Mouse (Mus musculus): ENCODE measurements around the gene Susd4. TPM values are rescaled to one million over a fixed set of nuclear protein-coding genes. Genes with fewer than 3 reads are reported as not detected.

Gene Susd4
- total RNA-seq (2022): under 1 TPM; 0.19 to 0.36 (median 0.19) TPM

DNA sequence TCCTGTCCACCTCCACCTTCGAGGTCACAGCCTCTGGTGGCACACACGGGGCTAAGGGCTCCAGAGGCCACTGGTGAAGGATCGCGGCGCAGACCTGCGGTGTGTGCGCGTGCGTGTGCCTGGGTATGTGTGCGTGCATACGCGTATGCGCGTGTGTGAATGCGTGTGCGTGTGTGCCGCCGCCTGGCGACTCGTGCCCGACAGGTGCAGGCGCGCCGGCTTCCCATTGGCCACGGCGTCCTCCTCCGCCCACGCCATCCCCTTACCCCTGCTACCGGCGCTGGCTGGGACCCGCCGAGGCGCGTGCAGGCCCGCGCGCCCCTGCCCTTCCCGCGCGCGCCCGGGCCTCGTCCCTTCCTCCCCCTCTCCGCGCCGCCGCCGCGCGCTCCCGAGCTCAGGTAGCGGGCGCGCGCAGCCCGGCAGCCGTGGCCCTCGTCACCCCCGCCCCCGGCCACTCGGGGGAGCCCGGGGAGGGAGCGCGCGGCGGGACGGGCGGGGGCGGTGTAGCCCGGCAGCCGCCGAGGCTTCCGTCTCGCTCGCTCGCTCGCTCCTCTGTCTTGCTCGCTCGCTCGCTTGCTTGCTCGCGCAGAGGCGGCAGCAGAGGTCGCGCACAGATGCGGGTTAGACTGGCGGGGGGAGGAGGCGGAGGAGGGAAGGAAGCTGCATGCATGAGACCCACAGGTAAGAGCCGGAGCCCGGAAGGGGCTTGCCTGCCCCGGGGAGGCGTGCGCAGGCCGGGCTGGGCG is at the start of gene Susd4:
Susd4 (plus strand) TSS at position 145 of the 746 bp plus-strand sequence.
- no peak for DNase-seq (ENCODE audit: low spot score in 2 of 2)

DNA sequence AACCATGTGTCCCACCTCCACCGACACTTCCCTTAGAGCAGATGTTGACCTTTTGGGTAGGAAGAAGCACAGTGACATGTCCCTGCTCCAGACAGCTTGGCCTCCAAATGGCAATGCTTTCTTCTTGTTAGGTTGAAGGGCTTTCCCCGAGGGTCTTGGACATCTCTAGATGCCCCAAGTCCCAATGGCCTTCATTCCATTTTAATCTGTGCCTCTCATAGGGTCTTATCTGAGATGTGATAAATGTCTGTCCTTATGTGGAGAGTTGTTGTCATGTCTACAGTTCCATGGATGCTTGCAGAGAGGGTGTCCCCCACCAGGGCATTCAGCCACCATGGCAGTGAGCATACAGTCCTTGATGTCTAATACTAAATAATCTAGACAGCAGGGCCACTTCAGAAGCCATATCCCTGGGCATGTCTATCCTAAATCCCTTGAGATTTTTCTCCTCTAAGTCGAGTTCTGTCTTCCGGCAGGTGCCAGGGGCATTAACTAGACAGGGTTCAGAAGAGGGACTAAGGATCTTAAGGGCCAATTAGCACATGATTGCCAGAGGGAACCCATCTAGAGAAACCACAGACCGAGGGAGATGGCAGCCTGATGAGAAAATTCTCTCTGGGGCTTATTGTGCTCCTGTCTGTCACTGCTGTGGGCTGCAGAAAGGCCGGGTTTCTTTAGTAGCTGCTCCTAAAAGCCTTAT is 49.3 kb upstream of the Susd4 start:
- DNase-seq (ENCODE audit: low spot score in 2 of 2): no peak

GRCm38 (mm10) chr1:182727541-182727940 is 36.1 kb upstream of the Susd4 start:
- DNase-seq (ENCODE audit: low spot score in 2 of 2): no peak

- no peak for DNase-seq (ENCODE audit: low spot score in 2 of 2)
Observed at GRCm38 (mm10) chr1:182729002-182729401, 34.7 kb upstream of the Susd4 start.

- no peak for DNase-seq (ENCODE audit: low spot score in 2 of 2)
Observed at GRCm38 (mm10) chr1:182732695-182733094, 31.0 kb upstream of the Susd4 start.

- DNase-seq (ENCODE audit: low spot score in 2 of 2): no peak
Observed at GRCm38 (mm10) chr1:182735891-182736290, 27.8 kb upstream of the Susd4 start.

DNA sequence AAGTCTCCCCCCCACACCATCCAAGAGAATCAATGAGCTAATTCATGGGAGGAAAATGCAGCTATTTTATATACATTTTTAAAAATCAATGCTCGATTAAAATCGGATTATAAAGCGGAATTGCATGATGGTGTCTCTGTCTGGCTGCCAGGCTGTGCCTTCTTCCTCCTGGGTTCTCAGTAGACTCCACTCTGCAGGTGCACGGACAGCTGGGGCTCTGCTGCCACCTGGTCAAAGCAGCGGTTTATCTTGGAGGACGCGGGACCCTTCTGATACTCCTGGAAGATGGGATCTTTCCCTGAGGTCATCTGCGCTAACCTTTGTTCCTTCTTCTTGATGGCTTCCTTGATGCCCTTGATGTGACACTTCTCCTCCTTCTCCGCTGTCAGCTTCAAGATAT is 16.6 kb upstream of the Susd4 start:
- DNase-seq (ENCODE audit: low spot score in 2 of 2): no peak

DNA sequence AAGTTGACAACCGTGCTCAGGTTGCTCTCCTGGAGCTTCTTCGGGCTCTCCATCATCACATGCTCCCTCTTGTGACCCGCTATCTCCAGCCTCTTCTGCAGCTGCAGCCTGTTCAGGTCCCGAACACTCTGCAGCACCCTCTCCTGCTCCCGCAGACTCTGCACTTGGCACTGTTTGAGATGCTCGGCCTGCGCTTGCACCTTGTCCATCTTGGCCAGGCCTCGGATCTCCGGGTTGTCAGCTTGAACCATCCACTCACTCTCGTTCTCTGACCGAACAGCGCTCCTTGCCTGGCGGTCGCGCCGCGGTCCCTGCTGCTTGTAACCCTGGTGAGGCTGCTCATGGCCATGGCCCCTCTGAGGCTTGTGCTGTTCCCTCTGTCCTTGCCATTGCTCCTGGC is 15.8 kb upstream of the Susd4 start:
- DNase-seq (ENCODE audit: low spot score in 2 of 2): no peak

GRCm38 (mm10) chr1:182749080-182749479 is 14.6 kb upstream of the Susd4 start, which contains the start of gene Ccdc185:
TSS of gene Ccdc185 (minus strand) at chr1:182749180.
- no peak for DNase-seq (ENCODE audit: low spot score in 2 of 2)

GRCm38 (mm10) chr1:182751301-182751700 is 12.4 kb upstream of the Susd4 start:
- DNase-seq (ENCODE audit: low spot score in 2 of 2): no peak

DNA sequence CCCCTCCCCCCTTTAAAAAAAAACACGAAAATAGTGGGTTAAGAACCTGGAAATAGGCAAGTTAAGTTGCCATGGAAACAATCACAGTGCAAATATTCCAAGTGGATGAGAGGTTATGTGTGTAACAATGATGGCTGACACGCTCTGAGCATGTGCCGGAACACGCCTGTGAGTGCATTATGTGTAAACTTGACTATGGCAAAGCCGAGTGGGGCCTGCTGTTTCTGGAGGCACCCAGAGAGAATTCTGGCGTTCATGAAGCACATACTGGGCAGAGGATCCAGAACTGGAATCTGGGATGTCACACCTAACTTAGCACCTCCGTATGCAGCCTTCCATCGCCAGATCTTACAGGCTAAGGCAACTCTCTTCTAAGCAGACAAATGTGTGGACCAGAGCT is 10.0 kb upstream of the Susd4 start:
- no peak for DNase-seq (ENCODE audit: low spot score in 2 of 2)

DNA sequence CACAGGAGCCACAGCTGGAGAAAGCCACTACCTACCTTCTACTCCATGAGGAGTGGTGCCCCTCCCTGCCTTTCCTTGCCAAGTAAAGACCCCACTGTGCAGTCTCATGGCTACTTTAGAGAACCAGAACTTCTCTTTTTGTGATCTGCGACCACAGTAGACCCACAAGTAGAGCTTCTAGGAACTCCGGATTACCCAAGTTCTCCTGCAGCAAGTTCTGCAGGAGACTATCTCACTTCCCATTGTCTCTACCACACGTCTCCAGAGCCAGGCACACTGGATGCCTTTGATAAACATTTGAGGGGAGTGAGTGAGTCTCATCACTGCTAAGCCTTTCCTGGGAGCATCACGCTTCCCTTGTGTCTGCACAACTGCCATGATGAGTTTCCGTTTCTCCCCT is 8.8 kb upstream of the Susd4 start:
- no peak for DNase-seq (ENCODE audit: low spot score in 2 of 2)

DNA sequence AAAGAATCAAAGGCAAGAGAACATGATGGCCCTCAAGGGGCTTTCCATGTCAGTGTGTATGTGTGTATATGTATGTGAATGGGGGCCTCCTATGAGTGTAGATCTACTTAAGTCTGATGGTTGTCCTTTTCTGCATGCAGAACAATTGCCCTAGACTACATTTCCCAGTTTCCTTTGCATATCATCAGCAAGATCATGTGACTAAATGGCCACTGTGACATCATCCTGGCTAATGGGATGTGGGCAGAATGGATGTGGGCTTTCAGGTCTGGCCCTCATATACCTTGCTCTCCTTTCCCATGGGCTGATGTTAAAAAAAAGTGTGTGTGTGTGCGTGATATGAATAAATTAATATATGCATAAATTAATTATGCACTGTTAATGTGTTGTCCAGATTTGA is 4.9 kb upstream of the Susd4 start:
- no peak for DNase-seq (ENCODE audit: low spot score in 2 of 2)

DNA sequence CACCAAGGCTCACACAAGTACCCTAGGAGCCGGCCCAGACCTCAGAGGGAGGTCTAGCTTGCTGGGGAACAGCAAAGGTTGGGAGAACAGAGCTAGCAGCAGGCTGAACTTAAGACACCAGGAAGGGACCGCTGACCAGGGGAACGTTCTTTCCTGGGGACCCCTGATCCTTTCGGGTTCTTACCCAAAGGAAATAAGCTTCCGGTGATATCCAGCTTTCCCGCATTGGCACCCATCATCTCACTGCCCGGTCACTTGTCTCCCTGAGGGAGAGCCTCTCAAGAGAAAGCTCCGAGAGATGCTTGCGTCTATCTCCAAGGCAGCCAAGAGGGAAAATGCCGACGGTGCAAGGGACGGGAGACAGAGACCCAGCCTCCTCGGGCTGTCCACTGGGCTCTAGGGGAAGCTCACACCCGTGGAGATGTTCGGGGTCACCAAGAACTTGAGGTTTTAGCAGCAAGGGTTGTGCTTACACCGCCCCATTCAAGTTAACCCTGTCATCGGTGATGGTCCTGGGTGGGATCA is 407 bp upstream of the Susd4 start:
- no peak for DNase-seq (ENCODE audit: low spot score in 2 of 2)

DNA sequence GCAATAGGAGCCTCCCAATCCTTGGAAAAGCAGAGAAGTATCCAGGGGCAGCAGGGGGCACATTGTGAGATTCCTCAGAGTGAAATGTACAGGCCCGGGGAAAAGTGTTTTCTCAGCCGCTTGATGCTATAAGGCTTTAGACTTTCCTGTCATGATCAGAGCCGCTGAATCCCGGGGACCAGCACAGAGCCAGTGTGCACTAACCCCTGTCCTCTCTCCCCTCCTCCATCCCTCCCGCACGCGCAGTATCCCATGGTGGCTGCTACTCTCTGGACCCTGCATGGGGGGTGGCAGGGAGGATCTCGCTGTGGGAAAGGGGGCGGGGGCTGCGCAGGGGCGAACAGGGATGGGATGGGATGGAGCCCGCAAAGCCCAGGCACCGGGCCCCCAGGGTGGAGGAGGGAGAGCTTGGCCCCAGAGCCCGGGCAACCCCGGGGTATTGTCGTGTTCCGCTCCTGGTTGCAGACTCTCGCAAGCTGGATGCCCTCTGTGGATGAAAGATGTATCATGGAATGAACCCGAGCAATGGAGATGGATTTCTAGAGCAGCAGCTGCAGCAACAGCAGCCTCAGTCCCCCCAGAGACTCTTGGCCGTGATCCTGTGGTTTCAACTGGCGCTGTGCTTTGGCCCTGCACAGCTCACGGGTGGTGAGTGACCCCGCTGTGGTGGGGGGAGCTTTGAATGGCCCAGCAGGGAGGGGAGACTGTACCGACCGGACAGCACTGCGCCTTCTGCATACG is 1.1 kb downstream of the Susd4 start:
- DNase-seq (ENCODE audit: low spot score in 2 of 2): no peak

- no peak for DNase-seq (ENCODE audit: low spot score in 2 of 2)
Observed at GRCm38 (mm10) chr1:182775576-182775975, 11.9 kb downstream of the Susd4 start.

GRCm38 (mm10) chr1:182776749-182777410 is 13.2 kb downstream of the Susd4 start:
- DNase-seq (ENCODE audit: low spot score in 2 of 2): no peak

GRCm38 (mm10) chr1:182778225-182778624 is 14.6 kb downstream of the Susd4 start:
- no peak for DNase-seq (ENCODE audit: low spot score in 2 of 2)

- no peak for DNase-seq (ENCODE audit: low spot score in 2 of 2)
Observed at GRCm38 (mm10) chr1:182779024-182779520, 15.4 kb downstream of the Susd4 start.

- no peak for DNase-seq (ENCODE audit: low spot score in 2 of 2)
Observed at GRCm38 (mm10) chr1:182783774-182784173, 20.1 kb downstream of the Susd4 start.

GRCm38 (mm10) chr1:182784784-182785183 is 21.1 kb downstream of the Susd4 start:
- DNase-seq (ENCODE audit: low spot score in 2 of 2): no peak
